Mouse (Mus musculus) large intestine, adult 2 months (tissue): ENCODE data around the gene Zhx3. TPM values are rescaled to one million over a fixed set of nuclear protein-coding genes. Genes with fewer than 3 reads are reported as not detected.

Experiments used
- DNase-seq: peaks from one replicate; pipeline ENCODE4 v3.0.0-alpha.2; 2012; ENCODE audit warnings: low read depth, low spot score
- WGBS: fragments of 180-500 bp; shearing (Covaris S2); methylation state at CpG from one replicate; pipeline ENCODE4 v1.1.7; 2018; 5-methylcytosine and 5-hydroxymethylcytosine counted together
- polyA plus RNA-seq: library from polyadenylated mRNA; depleted of rRNA; stranded (reverse); fragments of >200 nt; gene quantifications from 2 replicates; pipeline ENCODE4 v1.2.3, GENCODE M21; 2012

Gene Zhx3
- polyA plus RNA-seq, 1 experiment: 2.4 TPM

DNA sequence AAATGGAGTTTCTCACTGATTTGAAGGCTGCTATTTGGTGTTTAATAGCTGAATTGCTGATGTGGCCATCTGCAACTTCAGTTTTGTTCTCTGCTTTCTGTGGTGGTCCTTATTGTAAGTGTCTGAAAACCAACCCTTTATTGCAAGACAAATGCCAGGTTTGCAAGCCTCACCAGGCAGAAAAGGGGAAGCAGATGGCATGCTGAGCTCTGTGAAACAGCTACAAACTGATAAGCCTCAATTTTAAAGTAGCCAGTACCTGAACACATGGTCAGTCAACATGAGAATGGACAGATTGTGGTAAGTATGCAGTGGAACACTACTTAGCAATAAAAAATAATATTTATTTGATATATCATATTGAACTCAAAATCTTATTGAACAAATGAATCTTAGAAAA is 32.0 kb downstream of the Zhx3 start:
- no peak for DNase-seq

DNA sequence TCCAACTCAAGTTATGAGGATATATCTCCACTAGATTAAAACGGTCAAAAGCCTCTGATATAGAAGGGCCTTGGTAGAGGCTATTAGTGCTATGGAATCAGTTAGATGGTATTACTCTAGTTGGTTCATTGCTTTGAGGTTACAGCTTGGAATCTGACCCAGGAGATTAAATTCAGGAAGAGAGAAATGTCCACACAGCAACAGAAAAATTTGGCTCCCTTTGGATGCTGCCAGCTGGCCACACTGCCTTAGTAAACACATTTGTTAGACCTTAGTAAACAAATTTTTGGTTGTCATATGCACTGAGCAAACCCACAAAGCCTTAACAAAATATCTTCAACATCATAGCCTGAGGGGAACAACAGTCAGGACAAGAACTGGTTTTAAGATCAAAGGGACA is 62.0 kb downstream of the Zhx3 start:
- 74% methylated on average over 1 of the region's 1 CpGs for WGBS
- DNase-seq: no peak

DNA sequence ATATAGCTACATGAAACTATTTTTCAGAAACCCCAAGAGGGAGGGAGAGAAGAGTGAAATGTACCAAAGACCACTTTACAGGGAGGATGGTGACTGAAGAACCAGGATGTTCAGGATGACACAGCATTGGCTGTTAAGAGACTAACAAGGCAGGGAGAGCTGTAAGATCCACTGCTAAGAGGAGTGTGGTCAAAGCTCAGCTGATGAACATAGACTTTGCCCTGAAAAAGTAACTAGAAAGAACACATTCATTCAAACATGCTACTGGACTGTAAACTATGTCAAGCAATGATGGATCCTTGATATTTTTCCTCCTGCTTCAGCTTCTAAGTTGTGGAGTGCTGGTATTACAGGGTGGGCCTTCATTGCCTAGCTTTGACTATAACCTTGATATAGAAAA is 62.4 kb downstream of the Zhx3 start:
- DNase-seq: no peak

DNA sequence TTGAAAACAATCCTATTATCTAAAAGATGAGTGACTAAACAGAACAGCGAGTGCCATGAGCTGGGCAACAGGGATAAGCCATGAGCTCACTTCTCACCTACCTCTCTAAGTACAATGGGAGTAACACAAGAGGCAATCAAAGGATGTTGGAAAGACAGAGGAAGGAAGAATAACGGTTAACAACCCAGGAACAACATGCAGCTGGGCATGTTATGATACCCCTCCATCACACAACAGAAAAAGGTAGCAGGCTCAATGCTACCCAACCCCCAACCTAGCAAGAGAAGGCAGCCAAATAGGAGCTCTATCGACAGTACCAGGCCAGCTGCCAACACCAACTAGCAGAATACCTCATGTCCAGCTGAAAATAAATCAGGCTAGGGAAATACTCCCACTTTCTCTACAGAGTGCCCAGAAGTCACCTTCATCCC is 66.7 kb downstream of the Zhx3 start:
- 48% methylated on average over 3 of the region's 3 CpGs for WGBS
- DNase-seq: no peak

DNA sequence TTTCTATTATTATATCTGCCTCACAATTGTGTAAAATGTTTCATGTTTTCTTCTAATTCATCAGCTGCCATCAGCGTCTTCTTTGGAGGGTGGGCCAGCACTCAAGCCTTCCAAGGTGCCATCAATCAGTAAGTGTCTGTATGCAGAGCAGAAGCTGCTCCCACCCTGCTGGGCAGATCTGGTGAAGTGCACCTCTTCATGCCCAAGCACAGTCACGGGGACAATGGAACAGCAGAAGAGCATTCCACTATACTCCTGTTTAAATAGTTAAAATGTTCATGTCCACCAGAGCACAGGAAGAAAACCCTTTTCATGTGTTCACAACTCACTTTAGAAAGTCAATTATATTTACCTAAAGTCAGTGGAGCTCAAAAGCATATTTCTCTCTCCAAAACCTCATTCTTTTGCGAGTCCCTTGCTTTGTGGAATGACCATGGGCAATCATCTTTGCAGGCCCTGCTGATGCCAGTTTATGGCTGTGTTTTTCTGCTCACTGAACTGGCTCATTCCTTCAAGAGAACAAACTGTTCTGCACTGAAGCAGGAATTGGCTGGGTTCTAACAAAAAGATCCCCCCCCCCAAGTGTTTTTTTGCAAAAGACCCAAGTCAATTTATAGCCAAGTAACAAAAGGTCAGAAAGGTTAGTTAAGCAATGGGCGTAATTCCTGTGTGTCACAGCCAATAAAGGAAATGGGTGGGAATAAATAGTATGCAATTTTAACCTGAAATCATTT is 67.8 kb downstream of the Zhx3 start:
- WGBS: 69% methylated on average over 4 of the region's 4 CpGs
- DNase-seq: no peak

DNA sequence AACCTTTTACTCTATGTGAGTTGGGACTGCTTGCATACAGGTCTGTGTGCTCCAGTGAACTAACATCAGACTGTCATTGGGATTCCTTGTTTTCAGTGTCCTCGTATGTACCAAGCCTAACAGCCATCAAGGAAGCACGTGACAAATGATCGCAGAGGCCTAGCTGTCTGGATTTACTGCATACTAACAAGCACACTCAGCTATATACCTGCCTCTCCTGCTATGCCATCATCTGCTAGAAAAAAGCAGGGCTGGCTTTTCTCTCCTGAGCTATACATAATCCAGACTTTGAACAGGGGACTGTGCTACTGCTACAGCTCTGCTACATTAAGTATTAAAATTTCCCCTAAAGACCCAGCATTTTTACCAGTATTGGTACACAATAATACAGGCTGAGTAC is 70.5 kb downstream of the Zhx3 start:
- no peak for DNase-seq
- WGBS: 64% methylated on average over 3 of the region's 3 CpGs

DNA sequence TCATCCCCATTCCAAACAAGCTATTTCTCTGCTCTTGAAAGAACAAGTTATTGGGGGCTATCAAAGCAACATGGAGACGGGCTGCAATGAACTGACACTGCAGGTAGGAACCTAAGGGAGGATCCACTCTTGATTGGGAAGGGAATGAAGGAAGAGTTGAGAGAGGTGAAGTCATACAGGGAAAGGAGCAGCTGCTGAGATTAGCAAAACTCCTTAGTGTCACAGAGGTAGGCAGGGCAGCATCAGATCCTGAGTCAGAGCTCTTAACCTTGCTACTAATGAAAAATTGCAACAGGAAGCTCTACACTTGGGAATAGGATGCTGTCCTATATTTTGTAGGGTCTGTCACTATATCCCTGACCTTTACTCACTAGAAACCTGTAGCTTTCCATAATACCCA is 71.8 kb downstream of the Zhx3 start:
- WGBS: 94% methylated on average over 1 of the region's 1 CpGs
- no peak for DNase-seq

DNA sequence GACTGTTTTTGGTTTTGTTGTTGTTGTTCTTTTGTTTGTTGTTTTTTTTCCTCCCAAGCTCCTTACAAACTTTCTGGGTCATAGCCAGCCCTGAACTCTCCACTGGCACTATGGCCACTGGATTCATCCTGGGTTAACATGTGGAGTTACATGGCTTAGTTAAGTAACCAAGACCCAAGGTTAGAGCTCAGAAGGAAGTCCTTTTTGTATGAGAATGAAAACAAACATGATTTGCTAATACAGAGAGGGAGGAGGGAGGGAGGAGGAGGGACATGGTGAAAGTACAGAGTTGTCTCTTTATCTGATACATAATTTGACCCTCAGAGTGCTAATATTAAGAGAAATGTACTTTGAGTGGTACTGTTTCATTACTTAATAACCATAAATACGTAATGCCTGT is 74.6 kb downstream of the Zhx3 start:
- DNase-seq: no peak
- 95% methylated on average over 1 of the region's 1 CpGs for WGBS

DNA sequence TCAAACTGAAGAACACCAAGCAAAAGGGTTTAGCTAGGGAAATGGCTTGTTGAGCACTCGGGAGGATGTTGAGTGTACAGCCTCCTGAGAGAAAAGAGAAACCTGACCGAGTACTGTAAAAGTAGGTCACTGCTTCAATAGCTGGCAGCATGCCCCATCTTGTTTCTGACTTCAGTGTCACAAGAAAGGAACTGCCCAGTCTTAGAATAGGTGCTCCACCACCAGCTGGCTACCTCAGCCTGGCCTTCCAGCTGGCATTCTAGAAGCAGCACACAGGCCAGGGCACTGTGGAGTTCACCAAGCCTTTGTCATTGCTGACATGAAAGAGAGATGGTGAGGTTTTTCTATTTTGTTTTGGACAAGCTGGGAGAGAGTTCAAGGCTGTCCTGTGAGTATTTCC is 75.8 kb downstream of the Zhx3 start:
- 14% methylated on average over 2 of the region's 2 CpGs for WGBS
- DNase-seq: no peak

DNA sequence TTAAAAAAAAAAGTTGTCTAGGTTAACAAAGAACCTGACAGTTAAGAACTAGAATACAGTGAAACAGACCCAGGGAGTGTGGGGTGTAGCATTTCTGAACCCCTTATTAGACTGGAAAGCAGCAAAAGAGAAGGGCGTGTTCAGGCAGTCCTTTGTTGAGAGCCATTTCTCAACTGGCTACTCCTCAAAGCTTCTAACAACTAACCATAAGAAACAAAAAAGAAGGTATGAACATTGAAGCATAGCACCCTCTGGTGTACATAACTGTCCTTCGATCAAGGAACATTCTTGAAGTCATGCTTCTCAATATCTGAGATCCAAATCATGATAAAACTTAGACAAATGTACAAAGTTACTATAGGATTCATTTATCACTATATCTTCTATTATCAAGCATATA is 79.7 kb downstream of the Zhx3 start:
- no peak for DNase-seq
- 62% methylated on average over 2 of the region's 2 CpGs for WGBS

DNA sequence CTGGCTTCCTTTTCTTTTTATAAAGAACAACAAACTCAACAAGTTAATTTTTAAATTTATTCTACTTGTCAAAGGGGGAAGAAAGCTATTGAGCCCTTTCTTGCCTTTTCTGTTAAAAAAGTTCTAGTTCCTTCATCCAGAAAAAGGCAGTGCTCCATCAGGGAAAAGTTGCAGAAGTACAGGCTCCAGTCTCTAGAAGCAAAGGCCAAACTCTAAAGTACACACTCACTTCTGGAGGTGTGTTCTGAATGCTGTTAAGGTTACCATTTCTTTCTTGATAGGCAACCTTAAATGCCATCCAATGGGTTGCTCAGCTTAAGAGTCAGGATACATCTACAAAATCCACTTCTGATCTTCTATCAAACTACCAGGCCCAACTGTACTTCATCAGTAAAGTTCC is 83.1 kb downstream of the Zhx3 start:
- no peak for DNase-seq

DNA sequence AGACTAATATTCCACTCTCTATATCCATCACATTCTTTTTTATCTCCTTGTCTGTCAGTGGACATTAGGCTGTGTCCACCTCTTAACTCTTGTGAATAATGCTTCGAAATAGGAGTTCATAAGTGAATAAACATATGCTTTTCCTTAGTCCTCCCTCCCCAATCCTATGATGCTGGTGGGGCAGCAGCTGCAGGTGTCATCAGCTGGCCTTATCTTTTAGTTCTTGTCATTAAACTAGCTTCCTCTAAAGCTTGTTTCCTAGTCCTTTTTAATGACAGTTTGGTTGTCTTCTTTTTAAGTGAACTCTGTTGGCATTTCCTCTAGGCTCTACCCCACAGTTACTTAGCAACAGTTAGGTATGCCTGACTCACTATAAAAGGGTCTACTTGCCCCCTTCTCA is 83.8 kb downstream of the Zhx3 start:
- WGBS: 73% methylated on average over 1 of the region's 1 CpGs

DNA sequence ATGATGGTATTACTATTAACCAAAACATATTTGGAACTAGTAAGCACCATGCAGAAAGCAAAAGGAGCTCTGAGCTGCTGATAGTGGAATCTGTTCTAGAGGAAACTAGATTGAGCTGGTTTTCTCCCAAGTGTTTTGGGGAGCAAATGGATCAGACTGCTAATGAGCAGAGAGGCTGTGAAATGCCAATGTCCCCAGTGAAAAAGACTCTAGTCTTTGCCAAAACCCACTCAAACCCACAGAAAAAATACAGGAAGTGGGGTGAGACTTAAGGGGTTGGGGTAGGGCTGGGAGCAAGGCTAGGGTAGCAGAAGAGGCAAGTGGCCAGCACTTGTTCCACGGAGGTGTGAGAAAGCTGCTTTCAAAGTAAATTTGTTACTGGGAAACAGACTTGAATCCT is 86.5 kb downstream of the Zhx3 start:
- WGBS: 69% methylated on average over 1 of the region's 1 CpGs
- DNase-seq: no peak

More for the DNA sequence above, 83.8 kb downstream of the Zhx3 start:
- DNase-seq: no peak

DNA sequence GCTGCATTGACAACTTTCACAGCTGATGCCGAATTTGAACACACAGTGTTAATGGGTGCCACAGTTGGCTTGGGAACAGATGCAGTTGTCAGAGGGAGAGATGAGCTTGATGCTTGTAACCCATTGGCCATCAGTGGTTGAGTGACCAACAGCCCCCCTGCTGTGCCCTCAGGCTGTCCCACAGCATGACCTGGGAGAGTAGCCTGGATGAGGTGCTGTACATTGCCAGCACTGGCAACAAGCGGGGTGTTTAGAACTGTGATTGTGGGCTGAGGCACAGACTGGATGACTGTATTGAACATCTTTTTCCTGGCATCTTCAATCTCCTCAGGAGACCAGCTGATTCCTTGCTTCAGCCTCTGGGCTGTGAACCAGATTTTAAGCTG is 92.0 kb downstream of the Zhx3 start:
- WGBS: 94% methylated on average over 2 of the region's 2 CpGs
- DNase-seq: no peak

DNA sequence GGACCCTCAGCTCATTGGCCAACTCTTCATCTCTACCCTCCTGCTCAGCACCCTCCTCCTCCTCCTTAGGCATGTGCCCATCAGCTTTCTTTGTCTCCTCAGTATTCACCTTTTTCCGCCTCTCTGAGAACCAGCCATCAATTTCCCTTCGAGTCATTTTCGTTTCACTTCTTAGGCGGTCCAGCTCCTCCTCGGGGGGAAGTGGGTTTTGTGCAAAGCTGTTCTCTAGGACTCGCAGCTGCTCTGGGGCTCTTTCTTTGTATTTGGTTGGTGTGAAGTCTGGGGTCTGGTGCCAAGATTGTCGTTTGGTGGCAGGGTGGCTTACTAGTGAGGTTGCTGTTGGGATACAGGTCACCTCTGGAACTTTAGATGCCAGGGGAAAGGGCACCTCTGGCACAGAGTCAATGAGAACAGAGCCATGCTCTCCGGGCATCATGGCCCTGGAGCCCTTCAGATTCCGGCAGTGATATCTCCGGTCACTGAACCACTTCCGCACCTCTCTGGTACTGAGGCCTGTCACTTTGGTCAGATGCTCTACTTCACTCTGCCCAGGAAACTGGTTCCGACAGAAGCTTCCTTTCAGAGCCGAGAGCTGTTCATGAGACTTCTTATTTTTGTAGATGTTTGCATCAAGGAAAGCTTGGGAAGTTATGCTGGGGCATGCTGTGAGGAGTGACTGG is 92.5 kb downstream of the Zhx3 start:
- WGBS: 88% methylated on average over 13 of the region's 13 CpGs
- no peak for DNase-seq

DNA sequence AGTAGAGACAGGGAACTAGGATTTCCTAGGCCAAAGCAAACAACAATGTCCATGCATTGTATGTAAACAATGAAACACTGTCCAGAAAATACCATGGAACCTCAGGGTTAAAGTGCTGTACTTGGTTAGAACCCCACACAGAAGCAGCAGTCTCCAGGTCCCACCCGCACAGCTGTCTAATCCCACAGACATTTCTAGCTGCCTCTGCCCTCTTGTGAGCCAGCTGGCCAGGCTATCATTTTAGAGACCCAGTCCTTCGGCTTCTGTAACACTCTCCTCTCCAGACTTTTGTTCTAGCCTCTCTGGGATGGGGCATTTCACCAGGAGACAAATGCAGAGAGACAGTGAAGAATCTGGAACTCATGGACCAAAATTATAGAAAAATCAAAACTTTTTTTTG is 94.8 kb downstream of the Zhx3 start:
- no peak for DNase-seq
- 77% methylated on average over 2 of the region's 2 CpGs for WGBS

DNA sequence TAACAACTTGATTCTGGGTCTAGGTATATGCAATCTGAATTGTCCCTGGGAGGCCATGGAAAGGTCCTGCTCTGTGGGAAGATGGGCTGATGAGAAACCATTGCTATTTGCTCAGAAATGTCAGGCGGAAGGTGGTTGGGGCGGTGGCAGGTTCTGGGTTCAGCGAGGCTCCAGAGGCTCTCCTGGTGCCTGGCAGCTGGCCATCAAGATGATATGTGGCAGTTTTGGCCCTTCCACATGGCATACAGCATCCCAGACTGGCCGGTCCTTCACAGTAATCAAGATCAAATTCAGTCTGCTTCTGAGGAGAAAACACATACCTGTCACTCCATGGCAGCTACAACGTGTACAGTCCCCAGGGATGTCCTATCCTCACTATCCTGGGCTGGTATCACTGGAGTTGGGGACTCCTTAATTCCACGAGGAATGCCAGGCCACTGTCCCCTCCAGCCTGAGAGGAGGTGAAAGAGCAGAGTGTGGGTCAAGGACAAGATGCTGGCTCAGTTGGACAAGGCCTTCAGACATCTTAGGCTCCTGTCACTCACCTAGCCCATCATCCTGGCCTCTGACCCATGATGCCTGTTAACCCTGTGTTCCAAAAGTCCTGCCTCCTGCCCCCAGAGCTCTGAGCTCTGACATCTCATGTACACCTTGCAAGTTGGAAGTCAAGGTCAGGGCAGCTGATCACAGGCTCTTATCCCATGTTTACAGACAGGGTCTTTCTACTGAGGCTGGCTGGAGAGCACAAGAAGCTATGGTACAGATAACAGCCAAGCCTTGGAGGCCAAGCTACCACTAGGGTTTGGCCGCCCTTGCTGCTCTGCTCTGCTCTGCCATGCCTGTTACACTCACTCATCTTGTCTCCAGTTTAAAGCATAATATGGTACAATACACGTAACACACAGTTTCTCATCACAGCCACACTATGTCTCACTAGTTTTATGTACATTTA is 101.2 kb downstream of the Zhx3 start:
- 81% methylated on average over 8 of the region's 8 CpGs for WGBS
- DNase-seq: no peak

DNA sequence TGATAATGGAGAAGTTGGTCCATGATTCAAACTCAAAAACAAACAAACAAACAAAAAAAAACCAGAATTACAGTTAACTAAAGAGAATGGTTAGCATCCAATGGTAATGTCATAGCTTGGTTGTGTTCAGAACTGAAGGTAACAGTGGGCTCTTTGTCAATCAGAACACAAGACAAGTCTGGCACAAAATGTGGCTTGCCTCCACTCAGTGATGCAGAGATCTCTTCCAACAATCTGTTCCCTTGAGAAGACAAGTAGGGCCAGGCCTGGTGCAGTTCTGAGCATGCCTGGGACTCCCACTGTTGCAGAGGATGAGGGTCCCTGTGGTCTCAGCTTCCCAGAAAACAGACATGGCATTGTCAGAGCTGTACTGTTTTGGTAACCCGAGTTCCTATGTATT is 101.9 kb downstream of the Zhx3 start:
- no peak for DNase-seq
- WGBS: 84% methylated on average over 1 of the region's 1 CpGs

DNA sequence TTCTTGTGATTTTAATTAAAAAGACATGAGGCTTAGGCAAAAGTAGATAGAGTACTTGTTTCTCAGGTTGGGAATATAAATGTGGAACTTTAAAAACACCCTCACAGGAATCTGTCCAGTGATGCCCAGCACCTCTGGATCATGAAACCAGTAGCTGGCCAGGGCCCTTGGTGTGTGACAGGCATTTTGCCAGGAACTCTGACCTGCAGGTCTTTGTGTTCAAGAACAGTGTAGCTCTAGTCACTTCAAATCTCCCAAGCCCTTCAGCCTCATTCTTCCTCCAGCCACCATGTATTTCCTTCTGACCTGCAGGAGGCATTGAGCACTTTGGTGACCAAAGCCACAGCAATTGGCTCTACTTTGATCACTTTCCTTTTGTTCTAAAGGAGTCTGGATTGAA is 102.4 kb downstream of the Zhx3 start:
- no peak for DNase-seq

DNA sequence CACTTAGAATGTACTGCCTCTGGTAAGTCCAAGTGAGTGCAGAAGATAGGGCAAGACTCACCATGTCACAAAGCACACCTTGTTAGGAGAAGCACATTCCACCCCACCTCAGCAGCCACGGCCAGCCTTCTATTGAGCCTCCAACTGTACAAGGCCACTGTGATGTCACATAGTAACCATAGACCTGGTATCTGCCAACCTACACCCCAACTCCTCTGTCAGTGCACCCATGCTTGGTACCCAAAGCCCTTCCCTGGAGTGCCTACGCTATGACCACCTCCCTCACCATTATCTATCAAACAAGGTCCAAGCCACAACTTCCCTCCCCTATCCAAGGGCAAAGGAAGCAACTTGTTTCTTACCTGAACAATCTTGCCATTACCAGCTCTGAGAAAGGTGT is 103.8 kb downstream of the Zhx3 start:
- 96% methylated on average over 2 of the region's 2 CpGs for WGBS
- DNase-seq: no peak
